Mouse (Mus musculus) neural tube, embryonic 10.5 days (tissue): ENCODE measurements at regions not wholly inside any gene's neighbourhood (a gene's known extent, or its start where the extent isn't known, plus 50 kb on each side); places are given as distances from the start of the nearest gene placed in this dataset.
"Not testable (repeated sequence)": the region's sequence is repeated elsewhere in the genome, so short reads cannot be mapped to it uniquely, and the experiment has no call there.

Source experiments
- DNase-seq: peaks from one replicate; pipeline ENCODE4 v3.0.0-alpha.2; 2017; ENCODE audit warnings: low spot score; ENCODE audit errors: extremely low spot score

DNA sequence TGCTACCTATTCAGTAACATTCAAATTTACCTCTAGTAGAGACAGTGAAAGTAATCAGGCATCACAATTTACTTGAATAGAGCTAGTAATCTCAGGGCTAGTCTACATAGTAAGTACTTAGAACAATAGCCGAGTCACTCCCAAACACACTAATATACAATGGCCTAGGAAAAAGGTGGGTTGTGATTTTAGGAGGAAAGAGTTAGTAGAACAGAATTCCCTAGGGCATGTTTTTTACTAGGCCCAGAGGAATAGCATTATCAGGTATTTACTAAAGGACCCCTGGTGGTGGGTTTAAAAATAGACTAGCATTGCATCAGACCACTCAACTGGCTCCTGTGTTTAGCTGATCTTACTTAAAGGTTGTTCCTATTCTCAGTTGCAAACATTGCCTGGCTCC is 535.8 kb downstream of the Mat2b start:
- DNase-seq = not testable (repeated sequence)

- DNase-seq = peak; percentile 52
Observed at GRCm38 (mm10) chr11:40149312-40149711, 545.7 kb downstream of the Mat2b start.

GRCm38 (mm10) chr11:40137803-40138202 is 557.2 kb downstream of the Mat2b start:
- DNase-seq = no peak

GRCm38 (mm10) chr11:40102613-40103012 is 592.4 kb downstream of the Mat2b start:
- no peak for DNase-seq

- no peak for DNase-seq
Observed at GRCm38 (mm10) chr11:40074317-40074716, 620.7 kb downstream of the Mat2b start.

DNA sequence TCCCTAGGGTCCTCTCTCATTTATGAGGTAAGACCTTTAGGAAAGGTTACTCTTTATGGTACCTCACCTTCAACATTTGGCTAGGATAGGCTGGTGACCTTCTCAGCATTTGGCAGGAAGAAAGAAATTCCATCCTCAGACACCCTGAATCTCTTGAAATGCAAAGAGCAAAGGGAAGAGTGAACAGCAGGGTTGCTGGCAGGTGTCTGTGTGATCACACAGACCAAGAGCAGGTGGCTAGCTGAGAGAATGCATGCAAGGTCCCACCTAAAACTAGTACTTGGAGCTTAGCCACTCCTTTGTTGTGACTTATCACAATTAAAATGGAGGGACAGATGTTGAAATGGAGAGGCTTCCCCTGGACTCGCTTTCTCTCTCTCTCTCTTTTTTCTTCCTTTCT is 644.5 kb downstream of the Mat2b start:
- DNase-seq = no peak

- no peak for DNase-seq
Observed at GRCm38 (mm10) chr11:40027511-40027910, 667.5 kb downstream of the Mat2b start.

- DNase-seq = no peak
Observed at GRCm38 (mm10) chr11:39999483-39999882, 695.5 kb downstream of the Mat2b start.

GRCm38 (mm10) chr11:39998612-39999011 is 696.4 kb downstream of the Mat2b start:
- peak; percentile 35 for DNase-seq

- no peak for DNase-seq
Observed at GRCm38 (mm10) chr11:39972585-39972984, 722.4 kb downstream of the Mat2b start.

DNA sequence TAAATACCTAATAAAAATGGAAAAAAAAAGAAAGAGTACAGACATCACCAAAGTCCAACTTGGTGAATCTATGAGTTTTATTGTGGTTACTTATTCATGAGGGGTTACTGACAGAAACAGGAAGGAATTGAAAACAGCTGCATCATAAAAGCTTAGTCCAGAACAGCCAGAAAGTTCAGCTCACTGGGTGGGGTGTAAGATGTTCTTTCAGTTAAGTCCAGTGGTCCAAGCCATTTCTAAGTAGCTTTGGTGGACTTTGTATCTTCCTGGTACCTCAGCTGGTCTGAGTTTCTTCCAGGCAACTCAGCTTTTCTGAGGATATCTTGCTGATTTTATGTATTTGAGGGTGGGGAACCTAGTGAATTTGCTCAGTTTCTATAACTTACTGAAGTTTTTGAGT is 731.3 kb downstream of the Mat2b start:
- no peak for DNase-seq

- DNase-seq = no peak
Observed at GRCm38 (mm10) chr11:39954426-39954825, 740.6 kb downstream of the Mat2b start.

DNA sequence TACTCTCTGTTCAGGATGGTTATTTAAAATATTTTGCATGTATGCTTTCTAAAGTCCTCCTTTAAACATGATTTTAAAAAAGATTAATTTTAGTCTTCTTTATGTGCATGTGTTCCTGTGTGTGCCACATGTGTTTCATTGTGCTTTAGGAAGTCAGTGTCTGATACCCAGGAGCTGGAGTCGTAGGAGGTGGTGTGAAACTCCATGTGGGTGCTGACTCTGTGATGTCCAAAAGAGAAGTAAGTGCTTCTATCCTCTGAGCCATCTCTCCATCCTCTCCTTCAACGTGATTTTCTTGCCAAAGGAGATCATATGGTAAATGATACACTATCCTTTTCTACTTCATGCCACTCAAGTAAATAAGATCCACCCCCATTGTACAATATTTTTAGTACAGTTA is 750.8 kb downstream of the Mat2b start:
- DNase-seq = no peak

DNA sequence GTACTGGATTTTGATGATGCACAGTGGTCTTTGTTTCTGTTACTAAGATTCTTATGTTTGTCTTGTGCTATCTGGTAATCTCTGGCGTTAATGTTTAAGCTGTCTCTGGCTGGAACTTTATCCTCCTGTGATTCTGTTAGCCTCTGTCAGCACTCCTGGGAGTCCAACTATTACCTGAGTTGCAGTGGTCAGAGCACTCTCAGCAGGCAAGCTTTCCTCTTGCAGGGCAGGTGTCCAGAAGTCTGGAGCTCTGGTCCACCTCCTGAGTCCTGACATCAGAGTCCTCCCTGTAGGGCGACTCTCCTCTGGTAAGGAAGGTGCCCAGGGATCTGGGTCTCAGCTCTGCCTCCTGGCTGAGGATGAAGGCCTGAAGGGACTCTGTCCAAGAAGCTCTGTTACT is 760.8 kb downstream of the Mat2b start:
- no peak for DNase-seq

GRCm38 (mm10) chr11:39923977-39924527 is 771.0 kb downstream of the Mat2b start:
- DNase-seq = no peak

DNA sequence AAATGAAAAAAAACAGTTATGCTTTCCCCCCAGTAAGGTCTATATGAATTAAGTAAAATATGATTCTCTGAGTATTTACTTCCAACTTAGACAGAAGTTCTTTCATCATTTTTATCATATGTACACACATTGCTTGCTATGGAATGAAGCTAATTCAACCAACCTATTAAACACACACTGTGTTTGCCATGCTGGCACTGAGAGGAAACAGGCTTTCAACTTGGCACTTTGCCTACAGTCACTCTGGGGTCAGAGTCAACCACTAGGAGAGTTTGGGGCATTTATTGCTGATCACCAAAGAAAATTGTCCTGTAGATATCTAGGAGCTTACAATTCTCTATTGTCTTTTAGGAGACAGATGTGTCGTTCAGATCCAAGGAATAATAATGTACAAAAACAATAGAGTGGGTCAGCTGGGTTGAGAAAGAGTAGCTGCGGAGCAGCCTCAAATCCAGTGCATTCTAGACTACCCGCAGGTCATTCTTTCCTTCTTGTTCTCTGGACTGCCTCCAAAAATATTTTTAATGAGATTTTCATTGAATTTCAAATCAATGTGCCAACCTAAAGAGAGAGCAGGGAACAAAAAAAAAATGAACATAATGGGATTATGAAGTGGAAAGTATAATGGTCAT is 777.2 kb downstream of the Mat2b start:
- DNase-seq = no peak

GRCm38 (mm10) chr11:39899644-39900225 is 795.3 kb downstream of the Mat2b start:
- DNase-seq = no peak

DNA sequence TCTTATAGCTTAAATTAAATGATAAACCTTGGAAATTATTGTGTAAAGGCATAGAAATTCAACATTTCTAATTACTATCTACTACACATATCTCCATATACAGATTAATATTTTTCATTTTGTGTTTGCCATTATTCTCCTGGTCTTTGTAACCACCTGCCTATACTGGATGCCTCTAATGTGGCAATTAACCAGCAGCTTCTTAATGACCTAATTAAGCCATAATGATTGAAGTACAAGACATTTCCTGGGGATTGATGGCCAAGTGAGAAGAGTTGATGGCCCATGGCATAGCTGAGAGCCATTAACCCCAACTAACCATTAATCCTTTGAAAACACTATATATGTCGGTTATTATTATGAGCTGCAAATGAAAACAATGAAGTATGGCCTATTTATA is 811.7 kb downstream of the Mat2b start:
- DNase-seq = no peak

GRCm38 (mm10) chr11:39868451-39868979 is 826.5 kb downstream of the Mat2b start:
- DNase-seq = no peak
